Mouse (Mus musculus) heart, adult 2 months (tissue): ENCODE results near the gene Fndc3c1.

Source experiments
- CTCF ChIP-seq: fragments of 200-600 bp; IDR thresholded peaks from 2 replicates; pipeline ENCODE4 v1.8.1; 2022; ENCODE audit warnings: antibody characterized with exemption, mild to moderate bottlenecking, moderate library complexity
- EP300 ChIP-seq: fragments of 200-500 bp; IDR thresholded peaks from 2 replicates; pipeline ENCODE4 v1.6.1; 2011; ENCODE audit warnings: low read depth, low read length, control low read depth; ENCODE audit not compliant: insufficient read depth
- POLR2A ChIP-seq: fragments of 200-500 bp; IDR thresholded peaks from 2 replicates; pipeline ENCODE4 v1.6.1; 2011; ENCODE audit warnings: mild to moderate bottlenecking, low read depth, low read length, control low read depth; ENCODE audit not compliant: insufficient read depth

GRCm38 (mm10) chrX:106385304-106385703 is 99.9 kb downstream of the Fndc3c1 start:
- TF ChIP-seq POLR2A (no peak), CTCF (0 out of 2 replicates have a peak, but pooled peaks have one; percentile 4), EP300 (no peak)
